ENCODE assay signal across 8 mouse cellular contexts in the genomic region with DNA sequence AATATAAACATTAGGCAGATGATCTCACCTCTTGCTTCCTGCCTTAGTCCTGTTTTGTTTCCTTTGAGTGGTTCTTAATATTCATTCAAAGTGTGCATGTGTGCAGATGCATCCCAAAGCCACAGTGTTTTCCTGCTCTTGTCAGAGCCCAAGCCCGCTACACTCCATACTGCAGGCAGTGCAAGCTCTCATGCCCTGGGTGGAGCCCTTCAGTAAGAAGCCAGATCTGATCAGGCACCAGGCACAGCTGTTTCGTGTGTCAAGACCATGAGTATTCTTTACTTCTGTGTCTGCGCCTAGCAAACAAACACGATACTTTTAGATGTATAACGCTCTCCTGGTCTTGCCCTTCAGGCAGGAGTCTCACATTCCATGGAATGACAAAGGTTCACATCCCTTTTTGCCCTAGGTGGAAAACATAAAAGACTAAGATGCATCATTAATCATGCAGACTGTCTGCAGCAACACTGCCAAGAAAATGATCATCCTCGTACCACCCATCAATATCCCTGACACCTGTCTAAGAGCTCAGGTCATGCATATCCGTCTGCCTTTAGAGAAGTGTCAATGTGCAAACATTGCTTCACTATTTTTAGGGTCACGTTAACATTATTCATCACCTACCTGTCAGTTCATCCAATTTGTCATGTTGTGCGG.
DNase-seq lines count a peak whose midpoint lies in the region; ATAC-seq lines count a peak whose summit lies in the region.
"Had no signal": no experiment of that assay in that cellular context is flagged by ENCODE, and none has a peak within 500 bp of the region (broad histone marks: within the 10 kb centered on the region; RNA-seq: fewer than 3 reads in every experiment).

No protein-coding gene starts in this region.

- peaks cover 34% of the 10 kb centered on the region for H3K4me1 ChIP-seq in heart, embryonic 10.5 days
- 0 out of 2 replicates have a peak, but pooled peaks cover 3% of the 10 kb centered on the region for H3K4me1 ChIP-seq in hindbrain, embryonic 16.5 days (ENCODE audit: control insufficient read depth, insufficient read depth, low read depth, low read length)
- H3K4me1 ChIP-seq in neural tube, embryonic 15.5 days = no peaks in the 10 kb centered on the region

- H3K36me3 ChIP-seq in heart, embryonic 10.5 days = no peaks in the 10 kb centered on the region
- no peaks in the 10 kb centered on the region for H3K36me3 ChIP-seq in hindbrain, embryonic 16.5 days (ENCODE audit: control insufficient read depth, insufficient read depth, low read length)
- no peaks in the 10 kb centered on the region for H3K36me3 ChIP-seq in neural tube, embryonic 15.5 days

- intact Hi-C loops in left cerebral cortex, postnatal 25 days (cut with DNase I) = no loop called here
- intact Hi-C loops in left cerebral cortex, postnatal 36 days (cut with DNase I) = no loop called here

- WGBS in heart, embryonic 10.5 days = 39% methylated on average over 9 of the region's 9 CpGs
- 44% methylated on average over 9 of the region's 9 CpGs for WGBS in hindbrain, embryonic 16.5 days
- WGBS in neural tube, embryonic 15.5 days = 53% methylated on average over 9 of the region's 9 CpGs

- peak; percentile 10 to 15 for DNase-seq in left cerebral cortex, postnatal 25 days (ENCODE audit: low spot score in 2 of 2)
- DNase-seq in left cerebral cortex, postnatal 36 days (ENCODE audit: low spot score in 2 of 2) = no peak
- no peak for DNase-seq in heart, embryonic 10.5 days (ENCODE audit: low spot score)
- DNase-seq in adrenal gland, postnatal 14 days = no peak

- no peaks in the 10 kb centered on the region for H3K9me3 ChIP-seq in heart, embryonic 10.5 days
- H3K9me3 ChIP-seq in hindbrain, embryonic 16.5 days (ENCODE audit: control insufficient read depth, low read length) = no peaks in the 10 kb centered on the region
- no peaks in the 10 kb centered on the region for H3K9me3 ChIP-seq in neural tube, embryonic 15.5 days (replicated peaks)

- H3K27me3 ChIP-seq in heart, embryonic 10.5 days (ENCODE audit: insufficient read depth, poor library complexity, severe bottlenecking) = no peaks in the 10 kb centered on the region
- no peaks in the 10 kb centered on the region for H3K27me3 ChIP-seq in hindbrain, embryonic 16.5 days (replicated peaks; ENCODE audit: control insufficient read depth, insufficient read depth, low read length)
- H3K27me3 ChIP-seq in neural tube, embryonic 15.5 days (replicated peaks) = no peaks in the 10 kb centered on the region

- H3K9ac ChIP-seq in hindbrain, embryonic 16.5 days (ENCODE audit: low read depth, low read length) = no peak overlapping the region
- H3K9ac ChIP-seq in neural tube, embryonic 15.5 days (replicated peaks) = no peak overlapping the region

- no peak overlapping the region for H3K4me2 ChIP-seq in hindbrain, embryonic 16.5 days (ENCODE audit: low read length)
- H3K4me2 ChIP-seq in neural tube, embryonic 15.5 days = no peak overlapping the region

- H3K4me3 ChIP-seq in heart, embryonic 10.5 days = no peak overlapping the region
- H3K4me3 ChIP-seq in hindbrain, embryonic 16.5 days (ENCODE audit: low read length) = no peak overlapping the region
- H3K4me3 ChIP-seq in neural tube, embryonic 15.5 days (replicated peaks) = no peak overlapping the region
- H3K4me3 ChIP-seq: myocyte had no signal

- H3K27ac ChIP-seq in heart, embryonic 10.5 days = peak overlapping the region; percentile 53
- no peak overlapping the region for H3K27ac ChIP-seq in hindbrain, embryonic 16.5 days (ENCODE audit: low read depth, low read length)
- no peak overlapping the region for H3K27ac ChIP-seq in neural tube, embryonic 15.5 days (replicated peaks)

- peak; percentile 76 for ATAC-seq in hindbrain, embryonic 16.5 days
- peak; percentile 50; the same call in 1 of the 2 replicates for ATAC-seq in neural tube, embryonic 15.5 days (ENCODE audit: low FRiP score)
- no peak for ATAC-seq in CD4-positive, CD25-positive, alpha-beta regulatory T cell, adult 4 months

Comparison
In these comparisons a context has a peak if more than half of its experiments do, and no peak if none do; other contexts are left out.
1. DNase-seq: peak in left cerebral cortex, postnatal 25 days (2 of 2); none in left cerebral cortex, postnatal 36 days (0 of 2), heart, embryonic 10.5 days (single experiment) and adrenal gland, postnatal 14 days (single experiment).